Mouse (Mus musculus) thymus, postnatal 14 days (tissue): ENCODE results near the gene Spns3.

ENCODE experiments used
- DNase-seq: peaks from one replicate; pipeline ENCODE4 v3.0.0; 2021

Spns3 gene

DNA sequence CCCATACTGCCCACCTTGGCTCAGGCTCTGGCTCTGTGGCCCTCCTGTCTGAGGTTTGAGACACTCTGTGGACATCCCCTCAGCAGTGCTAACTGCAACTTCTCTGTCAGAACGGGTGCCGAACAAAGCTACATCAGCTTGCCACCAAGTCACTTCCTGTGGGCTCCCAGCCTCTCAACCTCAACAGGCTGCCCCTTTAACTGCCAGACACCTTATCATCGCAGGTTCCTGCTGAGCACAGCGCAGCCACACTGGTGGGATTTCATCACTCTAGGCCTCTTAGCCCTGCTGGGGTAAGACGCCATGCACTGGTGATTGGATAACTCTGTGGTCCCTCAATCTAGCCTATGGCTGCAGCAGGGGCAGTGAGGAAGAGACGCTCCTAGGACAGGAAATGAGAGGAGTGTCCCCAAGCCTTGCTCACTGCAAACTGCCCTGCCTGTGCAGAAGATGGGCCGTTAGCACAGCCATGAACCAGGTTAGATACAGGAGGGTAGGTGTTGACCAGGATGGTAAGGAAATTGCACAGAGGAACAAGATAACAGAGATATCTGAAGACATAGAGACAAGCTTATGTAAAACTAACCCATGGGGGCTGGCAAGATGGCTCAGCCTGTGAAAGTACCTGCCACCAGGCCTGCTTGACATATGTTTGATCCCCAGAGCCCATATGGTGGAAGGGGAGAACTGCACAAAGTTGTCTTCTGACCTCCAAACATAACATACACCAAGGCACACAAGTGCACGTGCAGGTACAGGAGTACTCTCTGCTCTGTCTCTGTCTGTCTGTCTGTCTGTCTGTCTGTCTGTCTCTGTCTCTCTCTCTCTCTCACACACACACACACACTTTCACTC lies at the start of gene Spns3:
Spns3 (minus strand) TSS at position 373 of the 855 bp plus-strand sequence.
- peak; percentile 66 for DNase-seq

DNA sequence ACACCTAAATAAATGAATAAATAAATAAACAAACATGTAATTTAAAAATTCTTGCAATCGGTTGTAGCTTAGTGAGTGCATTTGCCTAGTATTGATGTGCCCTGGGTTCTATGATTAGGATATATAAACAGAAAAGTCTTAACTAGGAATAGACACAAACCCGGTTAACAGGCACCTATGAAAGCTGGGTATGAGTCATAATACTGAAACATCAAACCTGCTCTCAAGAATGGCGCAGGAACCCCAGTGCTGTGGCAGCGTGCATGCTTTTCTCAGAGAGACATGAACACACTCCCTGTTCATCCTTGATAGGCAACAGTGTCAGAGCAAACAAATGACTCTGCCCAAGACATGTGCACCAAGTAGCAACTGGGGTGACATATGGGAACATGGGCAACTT lies 47.5 kb upstream of the Spns3 start:
- DNase-seq, result no peak

DNA sequence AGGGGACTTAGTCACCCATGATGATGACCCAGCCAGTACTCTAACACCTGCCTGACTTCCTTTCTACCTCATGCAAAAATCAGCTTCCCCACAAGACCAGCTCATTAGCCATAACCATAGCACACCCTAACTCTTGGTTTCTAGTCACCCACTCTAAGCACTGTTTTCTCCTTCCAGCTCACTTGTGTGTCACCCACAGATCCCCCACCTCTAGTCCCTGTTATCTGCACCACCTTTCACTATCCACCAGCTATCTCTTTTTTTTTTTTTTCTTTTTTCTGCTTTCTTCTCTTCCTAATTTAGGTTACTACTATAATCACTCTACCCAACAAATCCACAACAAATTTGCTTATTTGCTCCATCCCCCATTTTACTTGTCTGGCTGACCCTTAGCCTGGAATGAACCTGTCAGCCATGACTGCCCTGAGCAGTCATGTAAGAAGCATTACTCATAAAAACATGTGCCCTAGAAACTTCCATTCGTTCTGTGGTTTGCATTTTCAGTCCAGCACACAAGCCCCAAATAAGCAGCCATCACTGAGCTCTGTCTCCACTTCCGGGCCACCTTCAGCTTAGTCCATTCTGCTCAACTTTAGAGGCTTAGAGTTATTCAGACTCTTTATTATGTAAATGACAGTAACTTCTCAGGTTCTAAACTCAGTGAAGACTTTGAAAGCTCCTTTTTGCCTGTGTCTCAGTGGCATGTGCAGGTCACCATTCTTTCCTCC lies 44.9 kb upstream of the Spns3 start:
- no peak for DNase-seq

DNA sequence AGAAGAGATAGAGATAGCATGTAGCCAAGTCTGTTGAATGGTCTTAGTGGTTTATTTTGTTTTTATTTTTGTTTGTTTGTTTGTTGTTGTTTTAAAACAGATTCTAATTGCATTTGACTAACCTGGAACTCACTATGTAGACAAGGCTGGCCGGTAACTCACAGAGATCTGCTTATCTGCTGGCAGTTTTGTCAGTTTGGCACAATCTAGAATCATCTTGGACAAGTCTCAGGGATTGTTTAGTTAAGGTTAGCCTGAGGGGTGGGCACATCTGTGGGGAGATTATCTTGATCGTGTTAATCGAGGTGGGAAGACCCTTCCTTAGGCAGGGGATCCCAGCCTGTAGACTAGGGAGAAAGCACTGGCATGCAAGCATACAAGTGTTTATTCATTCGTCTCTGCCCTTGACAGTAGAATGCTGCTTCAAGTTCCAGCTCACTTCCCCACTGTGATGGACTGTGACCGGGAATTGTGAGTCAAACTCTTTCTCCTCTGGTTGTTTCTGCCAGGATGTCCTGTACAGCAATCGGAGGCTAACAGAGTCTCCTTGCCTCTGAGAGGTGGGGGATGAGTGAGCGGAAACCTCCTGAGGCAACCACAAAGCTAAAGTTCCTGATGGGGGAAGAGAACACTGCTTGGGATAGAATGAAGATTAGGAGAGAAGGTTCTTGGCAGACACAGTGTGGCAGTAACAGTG lies 37.4 kb upstream of the Spns3 start:
- DNase-seq, result no peak

DNA sequence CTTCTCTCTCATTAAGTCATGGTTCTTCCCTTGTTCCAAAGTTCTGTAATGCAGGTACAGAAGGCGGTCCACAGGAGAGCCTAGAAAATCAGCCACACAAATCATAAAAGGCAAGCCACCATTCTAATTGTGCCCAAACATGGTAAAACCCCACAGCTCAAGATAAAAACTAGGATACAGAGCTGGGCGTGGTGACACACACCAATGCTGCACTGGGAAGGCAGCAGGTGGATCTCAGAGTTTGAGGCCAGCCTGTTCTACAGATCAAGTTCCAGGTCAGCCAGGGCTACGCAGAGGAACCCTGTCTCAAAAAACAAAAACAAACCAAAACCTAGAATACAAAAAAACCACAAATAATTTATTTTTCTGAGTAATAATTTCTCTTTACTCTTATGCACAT lies 36.3 kb upstream of the Spns3 start:
- no peak for DNase-seq

DNA sequence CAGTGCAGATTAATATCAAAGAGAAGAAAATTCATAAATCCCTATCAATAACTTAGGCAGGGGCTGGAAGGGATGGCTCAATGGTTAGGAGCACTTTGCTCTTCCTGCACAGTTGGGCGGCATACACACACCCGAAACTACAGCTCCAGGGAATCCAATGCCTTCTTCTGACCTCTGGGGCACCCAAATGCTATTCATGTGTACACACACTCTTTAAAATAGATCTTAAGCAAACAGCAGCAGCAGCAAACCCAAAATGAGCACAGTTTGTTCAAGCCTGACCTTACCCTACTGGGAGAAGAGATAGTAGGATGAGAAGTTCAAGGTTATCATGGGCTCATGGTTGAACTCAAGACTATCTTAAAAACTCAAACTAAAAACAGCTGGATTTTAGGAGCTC lies 32.8 kb upstream of the Spns3 start:
- DNase-seq, result no peak

DNA sequence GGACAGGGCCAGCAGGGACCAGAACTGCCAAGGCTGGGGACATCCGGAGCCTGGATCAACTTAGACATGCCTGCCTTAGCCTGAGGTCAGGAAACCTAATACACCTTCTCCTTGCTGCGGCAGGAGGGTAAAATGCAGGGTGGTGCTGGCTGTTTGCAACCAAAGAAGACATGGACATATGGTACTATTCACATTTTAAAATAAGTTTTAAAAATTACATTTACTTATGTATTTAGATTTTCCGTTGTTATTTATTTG lies 32.1 kb upstream of the Spns3 start:
- no peak for DNase-seq

DNA sequence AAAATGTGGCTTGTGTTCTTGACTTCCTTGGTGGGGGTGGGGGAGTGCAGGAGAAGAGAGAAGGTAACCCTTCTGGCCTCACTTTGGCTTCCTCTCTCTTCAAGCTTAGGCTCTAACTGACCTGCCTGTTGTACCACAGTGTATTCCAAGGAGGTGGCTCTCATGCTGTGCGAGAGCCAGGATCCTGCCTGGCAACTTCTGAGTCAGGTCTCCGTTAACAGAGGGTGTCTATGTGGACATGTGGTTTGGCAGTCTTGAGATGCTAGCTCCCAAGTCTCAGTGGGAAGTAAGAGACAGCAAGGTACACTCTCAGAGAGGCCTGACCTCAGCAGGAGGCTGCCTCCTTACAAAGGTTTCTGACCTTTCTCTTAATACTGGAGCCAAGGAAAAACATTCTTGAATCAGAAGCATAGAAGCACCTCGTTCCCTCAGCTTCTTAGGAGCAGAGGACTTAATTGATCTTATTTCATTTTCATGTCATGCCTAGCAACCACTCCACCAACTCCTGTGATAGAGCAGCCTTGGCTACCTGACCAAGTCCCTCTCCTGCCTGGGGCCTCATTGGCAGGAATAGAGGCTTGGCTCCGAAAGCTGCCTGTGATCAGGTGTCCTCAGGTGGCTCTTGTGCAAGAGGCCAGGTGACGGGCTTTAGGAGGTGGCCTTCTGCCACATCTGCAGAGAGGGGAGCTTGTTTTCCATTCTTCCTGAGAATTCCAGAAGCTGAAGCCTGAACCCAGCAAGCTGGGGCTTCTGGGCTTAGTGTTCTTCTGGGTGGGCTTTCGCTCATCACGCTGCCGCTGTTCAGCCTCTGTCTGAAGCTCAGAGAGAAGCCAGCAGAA lies 31.5 kb upstream of the Spns3 start:
- DNase-seq, result no peak

DNA sequence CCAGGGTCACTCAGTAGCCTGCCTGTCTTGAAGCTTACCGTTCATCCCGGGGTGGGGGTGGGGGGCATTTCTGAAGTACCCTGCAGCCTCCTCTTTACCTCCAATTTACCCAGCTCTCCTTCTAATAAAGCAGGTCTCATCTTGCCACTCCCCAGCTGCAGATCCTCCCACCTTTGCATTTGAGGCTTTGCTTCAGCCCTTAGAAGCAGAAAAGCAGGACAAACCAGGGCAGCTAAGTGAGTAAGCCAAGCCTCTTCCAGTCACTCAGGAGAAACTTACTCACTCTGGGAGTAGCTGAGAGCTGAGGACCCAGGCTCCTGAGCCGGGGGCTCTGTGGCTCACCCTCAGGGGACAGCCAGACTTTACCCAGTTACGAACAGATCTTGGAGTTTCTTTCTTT lies 28.2 kb upstream of the Spns3 start:
- DNase-seq, result no peak

DNA sequence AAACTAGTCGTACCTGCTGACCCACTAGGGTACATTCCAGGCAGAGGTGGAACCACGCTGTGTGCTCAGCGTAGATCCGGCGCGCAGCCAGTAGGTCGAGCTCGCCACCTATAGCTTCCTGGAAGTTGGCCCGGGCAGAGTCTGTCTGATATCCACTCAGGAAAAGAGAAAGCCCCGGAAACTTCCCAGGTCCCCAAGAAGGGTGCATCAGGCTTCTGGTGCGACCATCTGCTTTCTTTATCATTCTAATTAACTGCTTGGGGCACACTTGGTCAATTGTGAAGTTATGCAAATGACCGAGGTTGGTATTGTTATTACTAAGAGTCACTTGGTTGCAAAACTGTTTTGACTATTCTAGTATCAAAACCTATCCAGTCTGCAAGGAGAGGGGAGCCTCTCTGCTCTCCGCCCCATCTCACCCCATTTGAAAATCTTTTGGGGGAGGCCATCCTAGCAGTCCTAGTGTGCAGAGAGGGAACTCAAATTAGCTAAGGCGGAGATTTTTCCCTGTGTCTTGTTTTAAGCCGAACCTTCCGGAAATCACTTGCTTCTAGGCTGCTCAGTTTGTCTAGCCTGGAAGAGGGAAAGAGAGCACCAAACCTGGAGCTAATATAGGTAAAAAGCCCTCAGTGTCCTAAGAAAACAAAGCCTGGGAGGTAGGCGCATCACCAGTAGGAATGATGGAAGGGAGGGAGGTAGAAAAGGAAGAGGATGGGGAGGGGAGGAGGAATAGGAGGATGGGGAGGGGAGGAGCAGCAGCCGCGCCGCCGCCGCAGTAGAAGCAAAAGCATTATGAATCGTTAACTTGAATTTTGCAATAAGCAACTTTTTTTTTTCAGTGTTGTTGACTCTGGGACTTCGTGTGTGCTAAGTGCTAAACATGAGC lies 26.4 kb upstream of the Spns3 start:
- DNase-seq, result no peak

DNA sequence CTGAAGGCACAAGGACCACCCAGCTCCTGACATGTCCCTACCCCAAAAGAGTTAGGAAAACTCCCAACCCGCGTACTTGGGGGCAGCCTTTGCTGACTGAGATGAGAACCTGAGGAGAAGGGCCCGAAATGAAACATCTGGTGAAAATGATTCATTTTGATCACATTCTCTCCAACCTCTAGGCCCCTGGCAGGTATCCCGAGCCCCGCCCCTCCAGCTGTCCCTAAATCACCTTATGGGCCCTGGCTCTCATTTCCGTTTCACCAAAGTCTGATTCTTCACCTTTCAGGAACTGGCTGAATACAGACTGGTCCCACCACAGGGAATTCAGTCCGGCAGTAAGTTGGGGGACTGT lies 25.8 kb upstream of the Spns3 start:
- DNase-seq, result no peak

DNA sequence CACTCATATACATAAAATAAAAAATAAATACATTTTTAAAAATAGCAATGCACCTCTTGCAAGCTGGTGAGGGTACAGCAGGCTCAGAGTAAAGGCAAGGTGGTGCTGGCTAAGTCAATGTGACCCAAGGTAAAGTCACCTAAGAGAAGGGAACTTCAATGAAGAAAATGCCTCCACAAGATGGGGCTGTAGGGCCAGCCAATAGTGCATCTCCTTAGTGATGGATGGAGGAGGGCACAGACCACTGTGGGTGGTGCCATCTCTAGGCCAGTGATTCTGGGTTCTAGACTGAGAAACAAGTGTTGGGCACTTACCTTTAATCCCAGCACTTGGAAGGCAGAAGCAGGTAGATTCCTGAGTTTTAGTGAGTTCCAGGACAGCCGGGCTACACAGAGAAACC lies 23.5 kb upstream of the Spns3 start:
- DNase-seq, result peak; percentile 59

DNA sequence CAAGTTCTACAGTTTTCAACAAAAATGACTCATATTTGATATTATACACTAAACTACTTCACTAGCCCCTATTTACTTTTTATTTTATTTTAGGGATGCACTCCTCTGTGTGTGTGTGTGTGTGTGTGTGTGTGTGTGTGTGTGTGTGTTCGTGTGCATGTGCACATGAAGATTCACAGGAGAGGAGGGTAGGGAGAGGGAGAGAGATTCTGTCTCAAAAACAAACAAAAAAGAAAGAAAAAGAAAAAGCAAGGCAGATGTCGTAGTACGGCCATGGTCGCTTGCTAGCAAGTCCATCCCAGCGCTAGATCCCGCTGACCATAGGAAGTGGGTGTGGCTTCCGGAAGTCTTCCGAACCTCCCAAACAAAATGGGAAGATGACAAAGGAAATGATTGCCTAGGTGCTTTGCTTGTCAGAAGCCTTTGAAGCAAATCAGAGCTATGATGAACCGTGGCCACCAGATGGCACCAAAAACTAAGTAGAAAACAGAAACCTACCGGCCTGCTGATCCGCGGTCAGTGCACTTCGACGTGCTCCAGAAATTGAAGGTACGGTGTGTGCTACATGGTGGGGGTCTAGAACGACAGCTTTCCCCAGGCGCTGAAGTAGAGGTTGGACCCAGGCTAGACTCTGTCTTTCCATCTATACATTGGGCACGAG lies 20.1 kb upstream of the Spns3 start:
- peak; percentile 87 for DNase-seq

DNA sequence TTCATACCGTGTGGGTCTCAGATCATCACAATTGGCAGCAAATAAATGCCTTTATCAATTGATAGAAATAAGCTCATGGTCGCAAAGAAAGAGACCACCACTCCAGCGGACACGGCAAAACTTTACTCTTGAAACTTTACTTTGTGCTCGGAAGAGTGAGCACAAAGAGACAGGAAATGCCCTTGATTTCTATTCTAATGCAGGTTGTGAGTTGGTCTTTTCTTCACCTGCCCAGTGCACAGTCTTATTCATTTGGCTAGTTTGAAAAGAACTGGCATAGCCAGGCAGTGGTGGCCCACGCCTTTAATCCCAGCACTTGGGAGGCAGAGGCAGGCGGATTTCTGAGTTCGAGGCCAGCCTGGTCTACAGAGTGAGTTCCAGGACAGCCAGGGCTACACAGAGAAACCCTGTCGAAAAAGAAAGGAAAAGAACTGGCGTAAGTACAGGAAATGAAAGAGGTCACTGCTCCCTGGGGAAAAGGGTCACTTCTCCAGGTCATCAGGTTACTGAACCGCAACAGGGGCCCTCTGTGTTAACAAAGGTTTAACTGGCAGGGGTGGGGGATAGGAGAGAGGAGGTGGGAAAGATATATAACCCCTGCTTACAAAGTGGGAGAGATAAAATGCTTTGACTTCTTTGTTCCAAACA lies 19.5 kb upstream of the Spns3 start:
- DNase-seq, result no peak

DNA sequence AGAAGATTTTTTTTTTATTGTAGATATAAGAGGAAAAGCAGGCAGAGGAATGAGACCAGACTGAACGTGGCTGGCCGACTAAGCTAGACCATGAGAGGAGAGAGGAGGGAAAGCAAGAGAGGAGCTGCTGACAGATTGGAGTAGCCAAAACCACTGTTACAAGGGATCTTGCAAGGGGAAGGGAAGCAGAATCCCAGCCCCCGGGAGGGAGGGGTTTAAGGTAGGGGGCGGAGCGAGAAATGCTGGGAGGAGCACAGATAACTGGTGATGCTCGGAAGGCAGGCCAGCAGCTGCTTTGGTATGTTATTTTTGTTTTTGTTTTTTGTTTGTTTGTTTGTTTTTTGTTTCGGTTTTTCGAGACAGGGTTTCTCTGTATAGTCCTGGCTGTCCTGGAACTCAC lies 18.7 kb upstream of the Spns3 start:
- DNase-seq, result peak; percentile 53

DNA sequence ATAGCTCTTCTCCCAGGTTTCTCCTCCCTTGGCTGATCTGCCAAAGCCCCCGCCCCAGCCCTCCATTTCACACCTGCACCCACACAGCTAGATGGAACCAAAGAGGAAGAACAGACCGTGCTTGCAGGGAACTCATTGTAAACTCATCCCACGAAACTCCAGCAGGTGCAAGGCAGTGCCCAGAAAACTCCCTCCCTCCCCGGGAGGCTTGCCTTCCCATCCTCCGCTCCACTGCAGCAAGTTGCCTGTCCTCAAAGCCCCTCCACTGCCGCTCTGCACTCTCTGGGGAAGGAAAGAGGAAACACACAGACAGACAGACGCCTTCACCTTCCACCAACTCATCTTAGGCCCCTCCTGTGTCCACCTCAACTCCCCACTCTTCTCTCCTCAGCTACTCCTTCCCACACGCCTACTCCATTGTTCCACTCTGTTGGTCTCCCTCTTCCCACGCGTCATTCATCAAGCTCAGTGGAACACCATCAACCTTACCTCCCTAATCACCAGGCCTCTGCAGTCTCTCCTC lies 16.6 kb upstream of the Spns3 start:
- DNase-seq, result no peak

DNA sequence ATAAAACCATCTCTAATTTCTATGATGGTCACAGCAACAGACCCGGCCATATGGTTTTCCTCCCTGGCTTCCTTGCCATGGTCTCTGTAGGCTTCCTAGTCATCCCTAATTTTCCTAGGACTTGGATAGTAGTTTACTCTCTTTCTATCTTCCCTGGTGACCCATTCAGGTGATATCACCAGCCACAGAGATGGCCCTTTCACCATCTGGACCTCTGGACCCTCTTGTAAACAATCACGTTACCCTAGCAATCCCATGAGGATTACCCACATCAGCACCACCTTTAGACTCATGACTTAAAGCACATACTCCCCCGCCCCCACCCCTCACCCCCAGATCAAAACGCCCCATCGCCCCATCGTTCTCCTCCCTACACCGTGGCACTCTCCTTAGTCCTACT lies 16.0 kb upstream of the Spns3 start:
- no peak for DNase-seq

DNA sequence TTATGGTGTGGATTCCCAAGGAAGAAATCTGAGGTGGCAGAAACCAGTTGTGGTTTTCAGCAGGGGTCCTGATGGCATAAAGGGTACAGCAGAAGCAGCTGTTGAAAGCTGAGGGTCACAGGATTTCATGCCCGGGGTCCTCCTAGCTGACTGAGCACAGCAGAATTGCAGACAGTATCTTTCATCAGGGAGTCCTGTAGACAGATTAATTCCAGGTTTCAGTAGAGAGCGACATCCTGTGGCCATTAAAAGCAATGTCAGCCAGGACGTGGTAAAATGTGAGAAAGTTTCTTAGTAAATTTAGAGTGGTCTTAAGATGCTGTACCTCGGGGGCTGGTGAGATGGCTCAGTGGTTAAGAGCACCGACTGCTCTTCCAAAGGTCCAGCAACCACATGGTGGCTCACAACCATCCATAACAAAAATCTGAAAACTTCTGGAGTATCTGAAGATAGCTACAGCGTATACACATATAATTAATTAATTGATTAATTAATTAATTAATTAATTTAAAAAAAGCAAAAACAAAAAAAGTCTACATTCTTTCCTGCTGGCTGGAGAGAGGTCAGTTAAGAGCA lies 14.0 kb upstream of the Spns3 start:
- DNase-seq, result peak; percentile 18

DNA sequence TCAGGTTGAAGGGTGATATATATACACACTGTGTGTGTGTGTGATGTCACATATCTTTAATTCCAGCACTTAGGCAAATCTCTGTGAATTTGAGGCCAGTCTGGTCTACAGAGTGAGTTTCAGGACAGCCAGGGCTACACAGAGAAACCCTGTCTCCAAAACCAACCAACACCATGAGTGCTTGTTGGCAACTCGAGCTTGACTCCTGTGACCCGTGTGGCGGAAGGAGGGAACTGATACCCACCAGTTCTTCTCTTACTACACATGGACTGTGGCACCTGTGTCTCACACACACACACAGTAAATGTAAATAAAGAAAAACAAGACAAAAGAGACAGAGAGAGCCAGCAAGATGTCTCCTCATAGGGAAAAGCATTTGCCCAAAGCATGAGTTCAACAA lies 10.4 kb upstream of the Spns3 start:
- DNase-seq, result no peak

DNA sequence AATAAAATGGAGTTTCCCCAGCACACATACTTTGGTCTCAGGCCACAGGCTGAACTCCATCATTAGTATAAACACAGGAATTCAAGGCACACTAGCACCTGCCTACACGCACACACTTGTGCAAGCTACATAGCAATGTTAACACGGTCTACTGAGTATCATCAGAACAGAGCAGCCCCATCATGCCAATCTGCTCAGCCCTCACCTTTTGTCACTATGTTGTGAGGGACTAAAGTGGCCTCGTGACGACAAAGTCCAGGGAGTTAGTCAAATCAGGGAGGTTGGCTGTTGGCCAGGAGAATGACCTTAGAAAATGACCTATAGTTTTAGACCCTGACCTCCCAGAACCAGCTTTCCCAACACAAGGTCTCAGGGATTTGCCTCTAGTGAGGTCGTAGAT lies 7.8 kb upstream of the Spns3 start:
- no peak for DNase-seq

DNA sequence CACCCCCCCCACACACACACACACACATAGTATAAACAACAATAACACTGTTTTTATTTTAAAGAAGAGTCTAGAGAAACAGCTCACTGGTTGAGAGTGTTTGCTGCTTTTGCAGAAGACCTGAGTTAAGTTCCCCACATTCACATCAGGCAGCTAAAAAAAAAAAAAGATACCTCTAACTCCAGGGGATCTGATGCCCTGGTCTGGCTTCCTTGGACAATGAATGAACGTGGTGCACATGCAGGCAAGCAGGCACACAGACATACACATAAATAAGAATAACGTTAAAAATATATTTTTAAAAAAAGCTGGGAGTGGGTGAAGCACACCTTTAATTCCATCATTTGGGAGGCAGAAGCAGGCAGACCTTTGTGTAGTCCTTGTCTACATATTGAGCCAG lies 6.6 kb upstream of the Spns3 start:
- no peak for DNase-seq
